Mouse (Mus musculus) splenic B cell, adult 2 months (primary cell): ENCODE results near the gene Ldhd.
"Not testable (repeated sequence)": the region's sequence is repeated elsewhere in the genome, so short reads cannot be mapped to it uniquely, and the experiment has no call there.

Source experiments
- DNase-seq: peaks from one replicate; pipeline ENCODE4 v3.0.0-alpha.2; 2011; ENCODE audit warnings: low read depth, low spot score
- H3K27me3 ChIP-seq: 2 replicates; pipeline ENCODE4 v1.6.1; 2012; ENCODE audit warnings: mild to moderate bottlenecking, low read length, moderate library complexity, mixed read lengths; ENCODE audit not compliant: control insufficient read depth, poor library complexity, insufficient read depth, severe bottlenecking
- H3K36me3 ChIP-seq: 2 replicates; pipeline ENCODE4 v1.6.1; 2012; ENCODE audit warnings: mild to moderate bottlenecking, low read length, moderate library complexity, mixed read lengths; ENCODE audit not compliant: control insufficient read depth, poor library complexity, insufficient read depth, severe bottlenecking

The Ldhd gene

DNA sequence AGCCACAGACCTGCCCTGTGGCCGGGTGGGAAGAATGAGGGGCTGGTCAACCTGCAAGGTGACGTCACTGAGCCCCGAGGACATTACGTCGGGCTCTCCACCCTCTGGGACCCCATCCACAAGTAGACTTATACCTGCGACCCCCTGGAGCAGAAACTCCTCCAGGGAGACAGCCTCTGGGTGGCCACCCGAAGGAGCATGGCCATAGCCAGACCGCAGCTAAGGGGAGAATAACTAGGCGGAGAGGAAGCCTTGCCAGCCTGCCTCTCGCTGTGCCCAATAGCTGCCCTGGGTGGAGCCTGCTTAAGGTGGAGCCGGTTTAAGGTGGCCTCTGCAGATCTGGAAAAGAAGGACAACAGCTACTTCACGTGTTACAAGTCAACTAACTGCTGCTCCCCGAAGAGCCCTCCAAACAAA, at the start of gene Ldhd:
TSS of gene Ldhd (minus strand) at position 270 of the 417 bp plus-strand sequence.
- no peaks in the 10 kb centered on the region for H3K27me3 ChIP-seq
- no peak for DNase-seq
- no peaks in the 10 kb centered on the region for H3K36me3 ChIP-seq

DNA sequence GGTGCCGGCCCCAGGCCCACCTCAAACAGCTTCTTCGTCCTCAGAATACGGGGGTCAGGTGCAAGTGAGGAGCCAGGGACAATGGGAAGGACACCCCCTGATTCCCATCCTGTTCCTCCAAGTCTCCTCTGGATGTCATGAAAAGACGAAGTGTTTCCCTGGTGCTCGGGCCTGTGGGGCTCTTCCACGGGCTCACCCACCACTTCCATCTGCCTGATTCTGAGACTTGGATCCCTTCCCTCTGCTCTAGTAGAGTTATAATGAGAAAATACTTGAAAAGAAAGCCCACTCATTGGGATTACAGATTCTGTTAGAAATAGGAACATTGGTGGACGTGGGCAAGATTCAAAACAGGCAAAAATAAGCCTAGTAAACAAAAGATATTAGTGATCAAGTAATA, 48.7 kb upstream of the Ldhd start:
- Histone ChIP-seq H3K36me3 (no peaks in the 10 kb centered on the region), H3K27me3 (no peaks in the 10 kb centered on the region)
- DNase-seq: no peak

DNA sequence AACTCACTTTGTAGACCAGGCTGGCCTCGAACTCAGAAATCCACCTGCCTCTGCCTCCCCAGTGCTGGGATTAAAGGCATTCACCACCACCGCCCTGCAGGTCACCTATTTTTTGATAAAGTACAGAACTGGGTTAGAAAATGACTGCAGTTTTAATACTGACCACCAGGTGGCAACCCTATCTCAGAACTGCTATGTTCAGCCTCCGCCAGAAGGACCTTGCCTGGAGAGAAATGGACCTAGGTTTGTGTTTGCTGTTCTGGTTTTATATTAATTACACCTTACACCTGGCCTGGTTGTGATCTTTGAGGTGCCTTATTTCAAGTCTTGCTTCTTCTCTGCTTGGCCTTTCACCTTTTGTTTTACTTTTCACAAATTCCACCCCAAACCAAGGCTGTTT, 47.9 kb upstream of the Ldhd start:
- Histone ChIP-seq H3K27me3 (no peaks in the 10 kb centered on the region), H3K36me3 (no peaks in the 10 kb centered on the region)
- DNase-seq: peak; percentile 81

DNA sequence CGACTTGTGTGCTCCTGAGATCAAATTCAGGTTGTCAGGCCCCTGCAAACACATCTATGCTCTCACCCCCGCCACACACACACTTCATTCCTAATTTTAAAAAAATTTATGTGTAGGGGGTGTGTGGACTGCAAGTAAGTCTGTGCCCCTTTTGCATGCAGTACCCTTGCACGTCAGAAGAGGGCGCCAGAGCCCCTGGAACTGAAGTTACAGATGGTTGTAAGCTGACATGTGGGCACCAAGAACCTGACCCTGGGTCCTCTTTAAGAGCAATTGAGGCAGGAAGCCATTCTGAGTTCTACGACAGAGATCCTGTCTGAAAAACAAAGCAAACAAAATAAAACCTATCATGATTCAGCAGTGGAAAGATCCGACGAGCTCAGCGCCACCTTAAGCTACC, 46.1 kb upstream of the Ldhd start:
- peak; percentile 57 for DNase-seq
- no peaks in the 10 kb centered on the region for H3K27me3 ChIP-seq
- H3K36me3 ChIP-seq: no peaks in the 10 kb centered on the region

DNA sequence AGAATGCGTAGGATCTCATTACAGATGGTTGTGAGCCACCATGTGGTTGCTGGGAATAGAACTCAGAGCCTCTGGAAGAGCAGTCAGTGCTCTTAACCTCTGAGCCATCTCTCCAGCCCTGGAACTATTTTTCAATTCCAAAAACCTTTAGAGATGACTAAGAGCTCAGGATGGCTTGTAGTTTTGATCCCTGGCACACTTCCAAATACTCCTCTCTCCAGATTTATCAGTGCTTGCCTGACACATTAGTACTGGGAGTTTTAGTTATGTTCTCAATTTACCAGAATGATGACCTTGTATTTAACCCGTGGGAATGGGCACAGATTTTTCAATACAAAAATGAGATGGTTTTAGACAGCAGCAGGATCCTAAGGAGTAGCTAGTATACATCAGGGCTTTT, 36.6 kb upstream of the Ldhd start:
- Histone ChIP-seq H3K36me3 (peaks cover 6% of the 10 kb centered on the region), H3K27me3 (no peaks in the 10 kb centered on the region)
- no peak for DNase-seq

DNA sequence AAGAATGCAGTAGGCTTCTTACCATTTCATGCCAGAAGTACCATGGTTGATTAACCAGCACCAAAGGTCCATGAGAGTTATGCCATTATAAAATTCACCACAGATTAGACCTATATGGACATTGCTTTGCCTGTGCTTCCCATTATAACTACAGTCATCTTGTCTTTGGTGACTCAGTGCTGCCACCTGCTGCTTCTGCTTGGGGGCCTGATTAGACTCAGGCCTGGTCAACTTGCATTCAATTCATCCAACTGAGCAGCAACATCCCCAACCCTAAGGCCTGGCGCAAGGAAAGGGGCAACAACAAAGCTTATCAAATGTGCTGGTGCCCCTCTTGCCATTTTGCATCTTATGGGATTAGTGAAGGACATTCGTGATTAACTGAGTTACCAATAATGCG, 32.3 kb upstream of the Ldhd start:
- DNase-seq: peak; percentile 85
- Histone ChIP-seq H3K36me3 (peaks cover 4% of the 10 kb centered on the region; the same call in 1 of the 2 replicates), H3K27me3 (no peaks in the 10 kb centered on the region)

DNA sequence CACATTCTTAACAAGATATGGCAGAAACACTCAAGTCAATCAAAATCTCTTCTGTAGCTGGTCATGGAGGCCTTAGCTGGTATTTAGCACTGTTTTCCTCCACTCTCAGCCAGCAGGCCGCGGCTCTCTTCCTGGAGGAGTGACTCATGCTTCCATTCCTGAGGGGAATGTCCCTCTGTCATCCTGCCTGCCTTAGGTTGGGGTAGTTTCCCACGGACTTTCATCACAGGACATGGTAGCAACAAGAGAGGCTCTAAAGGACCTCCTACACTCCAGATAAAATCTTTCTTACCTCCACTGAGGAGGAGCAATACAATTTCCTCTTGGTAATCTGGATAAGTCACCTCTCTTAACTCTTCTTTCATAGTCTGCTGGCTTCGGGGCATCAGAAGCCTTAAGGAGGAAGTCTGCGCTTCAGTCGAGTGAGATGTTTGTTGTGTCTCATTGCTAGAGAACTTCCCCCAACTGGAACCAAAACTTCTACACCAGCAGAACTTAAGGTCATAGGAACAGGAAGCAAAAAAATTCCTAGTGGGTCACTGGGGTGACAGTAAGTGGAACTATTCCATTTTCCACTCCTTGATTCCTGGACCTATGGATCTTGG, 28.7 kb upstream of the Ldhd start:
- DNase-seq: peak; percentile 57
- no peaks in the 10 kb centered on the region for H3K36me3 ChIP-seq
- H3K27me3 ChIP-seq: no peaks in the 10 kb centered on the region

DNA sequence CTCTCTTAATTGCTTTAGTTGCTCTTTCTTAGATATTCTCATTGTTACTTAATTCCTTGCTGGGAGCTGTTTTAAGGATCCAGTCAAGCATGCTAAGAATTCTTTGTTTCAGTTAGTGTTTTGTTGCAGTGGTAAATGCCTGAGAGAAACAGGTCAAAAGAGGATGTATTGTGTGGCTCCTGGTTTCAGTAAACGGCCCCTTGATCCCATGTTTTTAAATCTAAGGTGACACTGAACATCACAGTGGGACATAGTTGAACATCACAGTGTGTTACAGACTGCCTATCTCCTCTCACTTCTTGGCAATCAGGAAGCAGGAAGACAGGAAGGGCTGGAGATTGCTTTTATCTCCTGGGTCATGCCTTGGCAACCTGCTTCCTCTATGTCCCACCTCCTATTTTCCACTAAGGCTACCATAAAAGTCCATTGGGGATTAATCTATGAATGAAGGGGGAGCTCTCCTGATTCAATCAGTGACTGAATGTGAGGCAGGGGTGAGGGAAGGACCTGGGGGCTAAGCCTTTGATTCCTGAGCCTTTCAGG, 27.2 kb upstream of the Ldhd start:
- Histone ChIP-seq H3K36me3 (no peaks in the 10 kb centered on the region), H3K27me3 (no peaks in the 10 kb centered on the region)
- no peak for DNase-seq

DNA sequence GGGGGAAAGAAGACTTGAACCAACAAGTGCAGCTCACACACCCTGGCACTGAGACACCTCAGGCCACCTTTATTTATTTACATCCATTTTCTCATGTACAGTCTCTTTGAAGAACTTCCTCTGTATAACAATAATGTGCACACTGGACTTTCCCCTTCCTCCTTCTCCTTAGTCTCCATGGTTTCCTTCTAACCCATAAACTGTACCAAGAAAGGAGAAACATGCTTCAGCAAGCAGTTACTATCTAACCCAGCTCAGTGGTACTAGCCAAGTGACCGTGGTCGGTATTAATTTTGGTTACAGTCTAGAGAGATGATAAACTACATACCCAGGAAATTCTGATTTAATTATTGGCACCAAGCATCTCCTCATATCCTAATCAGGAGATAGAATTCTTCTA, 23.4 kb upstream of the Ldhd start:
- H3K36me3 ChIP-seq: no peaks in the 10 kb centered on the region
- H3K27me3 ChIP-seq: no peaks in the 10 kb centered on the region
- DNase-seq: no peak

DNA sequence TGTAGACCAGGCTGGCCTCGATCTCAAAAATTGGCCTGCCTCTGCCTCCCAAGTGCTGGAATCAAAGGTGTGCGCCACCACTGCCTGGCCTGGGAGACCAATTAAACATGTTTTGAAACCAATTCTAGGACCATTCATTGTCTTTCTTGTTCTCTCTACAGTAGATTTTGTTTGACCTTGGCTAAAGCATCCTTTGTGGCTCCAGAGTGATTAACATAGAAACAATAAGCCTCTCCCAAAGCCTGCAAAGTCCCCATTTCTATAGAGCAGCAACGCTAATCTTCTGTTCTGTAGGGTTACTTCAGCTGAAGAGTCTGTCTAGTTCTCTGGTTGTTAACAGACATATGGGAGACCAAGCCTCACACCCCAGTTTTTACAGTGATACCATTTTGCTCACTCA, 20.5 kb upstream of the Ldhd start:
- no peak for DNase-seq
- Histone ChIP-seq H3K36me3 (no peaks in the 10 kb centered on the region), H3K27me3 (no peaks in the 10 kb centered on the region)

DNA sequence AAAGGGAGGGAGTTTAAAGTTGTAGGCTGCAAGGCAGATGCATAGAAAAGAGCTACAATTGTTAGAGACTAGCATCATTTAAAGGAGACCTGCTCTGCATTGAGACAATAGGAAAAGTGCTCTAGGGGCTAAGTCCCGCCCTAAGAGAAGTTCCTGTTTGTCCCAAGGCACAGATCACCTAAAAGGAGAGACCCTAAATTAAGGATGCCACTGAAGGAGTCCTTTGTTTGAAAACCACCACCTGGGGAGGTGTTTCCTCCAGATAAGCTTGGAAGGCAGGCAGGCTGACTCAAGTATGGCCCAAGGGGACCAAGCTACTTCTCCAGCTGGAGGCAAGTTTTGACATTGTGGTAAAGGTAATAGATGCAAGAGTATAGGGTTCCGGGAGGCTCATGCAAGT, 18.7 kb upstream of the Ldhd start:
- H3K27me3 ChIP-seq: no peaks in the 10 kb centered on the region
- DNase-seq: no peak
- no peaks in the 10 kb centered on the region for H3K36me3 ChIP-seq

DNA sequence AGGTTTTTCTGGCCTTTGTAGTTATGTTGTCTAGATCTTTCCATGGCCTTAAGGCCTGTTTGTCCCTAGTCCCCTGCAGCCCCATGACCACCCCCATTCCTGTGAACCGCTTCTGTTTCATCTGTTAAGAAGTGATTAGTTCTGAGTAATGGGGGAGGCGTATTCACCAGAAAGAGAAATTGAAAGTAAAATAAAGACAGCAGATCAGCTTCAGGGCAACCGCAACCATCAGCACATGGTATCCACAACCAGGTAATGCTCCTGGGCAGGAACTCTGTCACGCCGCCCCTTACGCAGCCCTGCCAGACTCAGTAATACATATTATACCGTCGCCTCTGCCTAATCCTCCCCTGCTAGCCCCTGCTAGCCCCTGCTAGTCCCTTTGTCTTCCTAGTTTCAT, 15.5 kb upstream of the Ldhd start:
- peak; percentile 43 for DNase-seq
- H3K36me3 ChIP-seq: no peaks in the 10 kb centered on the region
- H3K27me3 ChIP-seq: no peaks in the 10 kb centered on the region

DNA sequence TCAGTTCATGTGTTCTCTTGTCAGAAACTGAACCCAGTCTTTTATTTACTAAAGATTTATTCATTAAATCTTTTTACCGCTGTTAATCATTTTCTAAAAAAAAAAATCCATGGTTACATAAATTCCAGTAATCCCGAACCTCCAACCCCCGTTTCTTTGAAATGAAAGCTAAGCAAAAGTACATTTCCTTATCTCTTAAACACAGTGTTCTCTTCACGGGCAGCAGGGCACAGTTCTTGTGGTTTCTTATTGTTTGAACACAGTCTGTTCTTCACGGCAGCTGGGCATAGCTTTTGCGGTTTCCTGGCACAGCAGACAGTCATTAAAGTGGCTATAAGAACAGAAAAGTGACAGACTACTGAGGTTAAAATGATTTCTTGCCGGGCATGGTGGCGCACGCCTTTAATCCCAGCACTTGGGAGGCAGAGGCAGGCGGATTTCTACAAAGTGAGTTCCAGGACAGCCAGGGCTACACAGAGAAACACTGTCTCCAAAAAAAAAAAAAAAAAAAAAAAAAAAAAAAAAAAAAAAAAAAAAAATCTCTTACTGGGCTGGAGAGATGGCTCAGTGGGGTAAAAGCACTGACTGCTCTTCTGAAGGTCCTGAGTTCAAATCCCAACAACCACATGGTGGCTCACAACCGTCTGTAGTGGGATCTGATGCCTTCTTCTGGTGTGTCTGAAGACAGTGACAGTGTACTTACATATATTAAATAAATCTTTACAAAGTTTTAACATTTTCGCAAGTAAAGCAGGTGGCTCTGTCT, 14.3 kb upstream of the Ldhd start:
- H3K27me3 ChIP-seq, H3K36me3 ChIP-seq: not testable (repeated sequence)
- peak; percentile 86 for DNase-seq

DNA sequence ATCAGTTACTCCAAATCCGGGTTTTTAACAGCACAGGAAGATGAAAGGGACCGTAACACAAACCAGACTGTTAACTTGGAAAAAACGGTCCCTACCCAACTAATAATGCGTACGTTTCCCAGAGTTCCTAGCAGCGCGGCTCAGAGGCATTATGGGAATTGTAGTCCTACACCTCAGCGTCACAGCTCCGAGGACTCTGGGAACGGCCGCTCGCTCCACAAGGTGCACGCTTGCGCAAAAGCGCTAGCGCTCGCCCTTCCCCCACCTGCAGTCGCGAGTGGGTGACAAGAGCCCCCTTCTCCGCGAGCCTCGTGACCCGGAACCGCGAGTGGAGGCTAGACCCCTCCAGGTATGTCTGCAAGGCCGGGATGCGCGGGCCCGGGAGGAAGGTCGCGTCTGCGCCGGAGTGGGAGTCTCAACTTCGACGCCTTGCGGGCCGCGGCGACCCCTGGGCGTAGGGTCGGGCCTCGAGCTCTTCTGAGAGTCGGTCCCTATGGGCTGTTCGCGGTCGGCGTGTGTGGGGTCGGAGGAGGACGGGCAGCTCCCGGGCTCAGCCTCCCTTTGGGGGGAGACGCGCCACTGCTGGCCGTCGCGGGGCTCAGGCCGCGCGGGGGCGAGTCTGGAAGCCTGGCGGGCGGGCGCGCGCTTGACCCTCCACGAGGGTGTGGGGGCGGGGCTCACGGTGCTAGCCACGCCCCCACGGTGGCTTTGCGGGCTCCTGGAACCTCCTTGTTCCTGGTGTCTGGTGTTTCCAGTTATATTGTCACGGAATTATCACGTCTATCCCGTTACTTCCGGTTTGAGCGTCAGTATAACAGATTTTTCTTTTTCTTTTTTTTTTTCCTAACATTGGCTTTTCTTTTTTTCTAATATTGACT, 13.3 kb upstream of the Ldhd start, which contains the start of gene Zfp1:
TSS of gene Zfp1 (plus strand) at position 138 of the 878 bp plus-strand sequence.
- peak; percentile 94 for DNase-seq
- H3K36me3 ChIP-seq: no peaks in the 10 kb centered on the region
- no peaks in the 10 kb centered on the region for H3K27me3 ChIP-seq

DNA sequence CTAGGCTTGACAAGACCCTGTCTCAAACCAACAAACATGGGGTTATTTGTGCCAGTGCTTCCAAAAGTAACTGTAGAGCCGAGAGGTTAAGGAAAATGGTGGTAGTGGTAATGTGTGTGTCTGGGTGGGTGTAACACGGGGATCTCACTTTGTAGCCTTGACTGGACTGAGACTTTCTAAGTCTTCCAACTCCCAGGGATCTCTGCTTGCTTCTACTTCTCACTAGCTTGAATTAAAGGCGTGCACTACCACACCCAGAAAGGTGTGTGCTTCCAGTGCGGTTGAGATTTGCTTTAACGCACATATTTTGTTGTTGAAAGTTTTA, 12.7 kb upstream of the Ldhd start:
- H3K36me3 ChIP-seq: no peaks in the 10 kb centered on the region
- H3K27me3 ChIP-seq: no peaks in the 10 kb centered on the region
- DNase-seq: peak; percentile 12
